Mouse (Mus musculus) liver, postnatal 0 days (tissue): ENCODE results near the gene Rspo4.

Experiments used
- CTCF ChIP-seq: sonication (generic); IDR thresholded peaks from 2 replicates; pipeline ENCODE4 v1.5.1; 2016; ENCODE audit warnings: antibody characterized with exemption, low read depth
- EP300 ChIP-seq: IDR thresholded peaks from 2 replicates; pipeline ENCODE4 v1.6.1; 2016; ENCODE audit warnings: antibody characterized with exemption, low read depth, mild to moderate bottlenecking

- TF ChIP-seq CTCF = no peak
- no peak for TF ChIP-seq EP300
Measured at GRCm38 (mm10) chr2:151921068-151921467, 78.3 kb downstream of the Rspo4 start.
